Mouse (Mus musculus) left cerebral cortex, adult 8-10 months (tissue): ENCODE measurements around the gene Gdpd4. TPM values are rescaled to one million over a fixed set of nuclear protein-coding genes. Genes with fewer than 3 reads are reported as not detected.

Experiments
- DNase-seq, 2 experiments: peaks; one replicate each; pipeline ENCODE4 v3.0.0; 2022; ENCODE audit warnings: low spot score in 2 of 2
- total RNA-seq, 4 experiments: library from RNA; stranded (reverse); gene quantifications; 2 replicates each; pipeline ENCODE4 v1.2.4; 2022

Gene Gdpd4
- total RNA-seq, 4 experiments from 2014 or later = 0.11 to 0.32 TPM; not detected in 2

- no peak for DNase-seq
These were observed 165.0 kb downstream of the Gdpd4 start for GRCm38 (mm10) chr7:98084541-98085293.

- DNase-seq = no peak
These were observed 165.6 kb downstream of the Gdpd4 start for GRCm38 (mm10) chr7:98085314-98085713.

GRCm38 (mm10) chr7:98086346-98086745, 166.6 kb downstream of the Gdpd4 start:
- no peak for DNase-seq

GRCm38 (mm10) chr7:98095852-98096251, 176.1 kb downstream of the Gdpd4 start:
- DNase-seq = no peak

GRCm38 (mm10) chr7:98097557-98097956, 177.8 kb downstream of the Gdpd4 start:
- DNase-seq = no peak

Other genes with a start within 250 kb of the Gdpd4 start
- gene Clns1a, start 223.3 kb upstream of the Gdpd4 start, total RNA-seq = 10 to 100 TPM; 74.0 to 85.4 (median 80.9) TPM
- 10 to 100 TPM; 20.7 to 24.7 (median 22.6) TPM for gene Aqp11, start 181.7 kb upstream of the Gdpd4 start, total RNA-seq
- gene Pak1, start 131.4 kb upstream of the Gdpd4 start, total RNA-seq = 100 to 1,000 TPM; 373 to 389 (median 377) TPM
- gene Myo7a, start 199.6 kb downstream of the Gdpd4 start, total RNA-seq = 10 to 100 TPM; 11.1 to 15.8 (median 14.0) TPM
- gene Omp, start 225.5 kb downstream of the Gdpd4 start, total RNA-seq = 1 to 10 TPM in 1 of 4 experiments, under 1 TPM in 3; 0.55 to 1.4 (median 0.73) TPM